Mouse (Mus musculus) stomach, embryonic 16.5 days (tissue): ENCODE results near the gene Ncoa3. TPM values are rescaled to one million over a fixed set of nuclear protein-coding genes. Genes with fewer than 3 reads are reported as not detected.
"Not testable (repeated sequence)": the region's sequence is repeated elsewhere in the genome, so short reads cannot be mapped to it uniquely, and the experiment has no call there.

ENCODE experiments used
- ATAC-seq: fragments of 200-750 bp; cut with Nextera tagmentation; 2 replicates; pipeline ENCODE4 v1.8.0; 2017; ENCODE audit warnings: moderate number of reproducible peaks, moderate TSS enrichment; ENCODE audit not compliant: insufficient read depth, low FRiP score
- H3K27ac ChIP-seq: fragments of 300-500 bp; sonication (generic); 2 replicates; pipeline ENCODE4 v1.5.1; 2014; ENCODE audit warnings: low read length
- H3K27me3 ChIP-seq: fragments of 300-500 bp; sonication (generic); 2 replicates; pipeline ENCODE4 v1.6.1; 2014; ENCODE audit warnings: low read length, control low read depth, mixed read lengths; ENCODE audit not compliant: control insufficient read depth, insufficient read depth
- H3K36me3 ChIP-seq: fragments of 300-500 bp; sonication (generic); 2 replicates; pipeline ENCODE4 v1.6.1; 2014; ENCODE audit warnings: low read length; ENCODE audit not compliant: control insufficient read depth, insufficient read depth
- H3K4me1 ChIP-seq: fragments of 300-500 bp; sonication (generic); 2 replicates; pipeline ENCODE4 v1.6.1; 2014; ENCODE audit warnings: low read length, control low read depth, mixed read lengths; ENCODE audit not compliant: control insufficient read depth, insufficient read depth
- H3K4me2 ChIP-seq: fragments of 300-500 bp; sonication (generic); 2 replicates; pipeline ENCODE4 v1.6.1; 2014; ENCODE audit warnings: low read depth, low read length, mixed read lengths
- H3K4me3 ChIP-seq: fragments of 300-500 bp; sonication (generic); replicated peaks from 2 replicates; pipeline ENCODE4 v1.5.1; 2014; ENCODE audit warnings: mild to moderate bottlenecking, low read length
- H3K9ac ChIP-seq: fragments of 300-500 bp; sonication (generic); 2 replicates; pipeline ENCODE4 v1.6.1; 2014; ENCODE audit warnings: low read length
- H3K9me3 ChIP-seq: fragments of 300-500 bp; sonication (generic); replicated peaks from 2 replicates; pipeline ENCODE4 v1.6.1; 2016; ENCODE audit warnings: low read length, control low read depth; ENCODE audit not compliant: control insufficient read depth
- whole genome bisulfite sequencing: fragments of 180-500 bp; shearing (Covaris S2); extraction: QIAGEN DNeasy Blood & Tissue Kit; methylation state at CpG from one replicate; pipeline ENCODE4 v1.1.7; 2014; 5-methylcytosine and 5-hydroxymethylcytosine counted together
- polyA plus RNA-seq: library from polyadenylated mRNA; unstranded; fragments of >200 nt; fragmentation: Nextera tagmentation; extraction: Ambion mirVana; gene quantifications from 2 replicates; pipeline ENCODE4 v1.2.1, GENCODE M21; 2015

Gene Ncoa3
- polyA plus RNA-seq, 1 experiment from 2014 or later: 15.7 TPM

- Histone ChIP-seq H3K4me1 (peaks cover 12% of the 10 kb centered on the region), H3K27me3 (no peaks in the 10 kb centered on the region), H3K4me2 (no peak overlapping the region), H3K4me3 (no peak overlapping the region), H3K36me3 (no peaks in the 10 kb centered on the region), H3K27ac (no peak overlapping the region), H3K9me3 (no peaks in the 10 kb centered on the region), H3K9ac (no peak overlapping the region)
- no peak for ATAC-seq
- WGBS: 80% methylated on average over 14 of the region's 14 CpGs
Observed at GRCm38 (mm10) chr2:166079231-166079630, 86.8 kb downstream of the Ncoa3 start.

- Histone ChIP-seq H3K27ac (peak overlapping the region; percentile 72), H3K9ac (peak overlapping the region; percentile 49), H3K4me2 (peak overlapping the region; percentile 47), H3K27me3 (no peaks in the 10 kb centered on the region), H3K4me1 (peaks cover 12% of the 10 kb centered on the region), H3K9me3 (no peaks in the 10 kb centered on the region), H3K4me3 (no peak overlapping the region; the same call in 1 of the 2 replicates), H3K36me3 (0 out of 2 replicates have a peak, but pooled peaks cover under 1% of the 10 kb centered on the region)
- WGBS: 44% methylated on average over 17 of the region's 17 CpGs
- ATAC-seq: peak; percentile 78
Observed at GRCm38 (mm10) chr2:166079961-166080885, 87.8 kb downstream of the Ncoa3 start.

GRCm38 (mm10) chr2:166080967-166081750 lies 88.7 kb downstream of the Ncoa3 start:
- peak overlapping the region; percentile 47 for H3K4me2 ChIP-seq
- H3K9ac ChIP-seq: peak overlapping the region; percentile 49
- peak overlapping the region; percentile 72 for H3K27ac ChIP-seq
- WGBS: 76% methylated on average over 21 of the region's 21 CpGs
- no peaks in the 10 kb centered on the region for H3K27me3 ChIP-seq
- H3K36me3 ChIP-seq: peaks cover 9% of the 10 kb centered on the region; the same call in 1 of the 2 replicates
- H3K4me1 ChIP-seq: peaks cover 12% of the 10 kb centered on the region
- H3K9me3 ChIP-seq: no peaks in the 10 kb centered on the region
- no peak overlapping the region; the same call in 1 of the 2 replicates for H3K4me3 ChIP-seq
- ATAC-seq: peak; percentile 17; the same call in 1 of the 2 replicates

GRCm38 (mm10) chr2:166082193-166082592 lies 89.8 kb downstream of the Ncoa3 start:
- H3K9ac ChIP-seq: no peak overlapping the region
- 64% methylated on average over 5 of the region's 5 CpGs for WGBS
- no peak for ATAC-seq
- H3K4me3 ChIP-seq: no peak overlapping the region
- H3K4me2 ChIP-seq: no peak overlapping the region
- H3K4me1 ChIP-seq: peaks cover 12% of the 10 kb centered on the region
- H3K27ac ChIP-seq: no peak overlapping the region
- no peaks in the 10 kb centered on the region for H3K27me3 ChIP-seq
- peaks cover 10% of the 10 kb centered on the region; the same call in 1 of the 2 replicates for H3K36me3 ChIP-seq
- no peaks in the 10 kb centered on the region for H3K9me3 ChIP-seq

- H3K27ac ChIP-seq: no peak overlapping the region
Observed at GRCm38 (mm10) chr2:166082661-166083060, 90.2 kb downstream of the Ncoa3 start.

GRCm38 (mm10) chr2:166083542-166084031 lies 91.2 kb downstream of the Ncoa3 start:
- H3K4me1 ChIP-seq: peaks cover 12% of the 10 kb centered on the region
- no peaks in the 10 kb centered on the region for H3K27me3 ChIP-seq
- H3K36me3 ChIP-seq: peaks cover 10% of the 10 kb centered on the region; the same call in 1 of the 2 replicates
- no peak overlapping the region for H3K9ac ChIP-seq
- H3K4me2 ChIP-seq: no peak overlapping the region
- no peak for ATAC-seq
- H3K4me3 ChIP-seq: no peak overlapping the region
- H3K9me3 ChIP-seq: no peaks in the 10 kb centered on the region
- WGBS: 53% methylated on average over 9 of the region's 9 CpGs
- H3K27ac ChIP-seq: no peak overlapping the region

More at GRCm38 (mm10) chr2:166082661-166083060, 90.2 kb downstream of the Ncoa3 start:
- no peaks in the 10 kb centered on the region for H3K27me3 ChIP-seq
- peaks cover 12% of the 10 kb centered on the region for H3K4me1 ChIP-seq
- no peak for ATAC-seq
- no peak overlapping the region for H3K4me3 ChIP-seq
- H3K9ac ChIP-seq: no peak overlapping the region
- H3K9me3 ChIP-seq: no peaks in the 10 kb centered on the region
- peaks cover 10% of the 10 kb centered on the region; the same call in 1 of the 2 replicates for H3K36me3 ChIP-seq
- 82% methylated on average over 10 of the region's 10 CpGs for WGBS
- no peak overlapping the region for H3K4me2 ChIP-seq

- Histone ChIP-seq H3K4me3 (no peak overlapping the region), H3K9ac (no peak overlapping the region), H3K36me3 (peaks cover 10% of the 10 kb centered on the region; the same call in 1 of the 2 replicates), H3K27ac (no peak overlapping the region), H3K9me3 (no peaks in the 10 kb centered on the region), H3K4me2 (no peak overlapping the region), H3K4me1 (peaks cover 12% of the 10 kb centered on the region), H3K27me3 (no peaks in the 10 kb centered on the region)
- WGBS: 88% methylated on average over 7 of the region's 7 CpGs
- ATAC-seq: no peak
Observed at GRCm38 (mm10) chr2:166084111-166084510, 91.7 kb downstream of the Ncoa3 start.

GRCm38 (mm10) chr2:166084964-166085363 lies 92.5 kb downstream of the Ncoa3 start:
- not testable (repeated sequence) for ATAC-seq, H3K36me3 ChIP-seq
- WGBS: 33% methylated on average over 6 of the region's 6 CpGs

More at GRCm38 (mm10) chr2:166084964-166085363, 92.5 kb downstream of the Ncoa3 start:
- not testable (repeated sequence) for H3K9ac ChIP-seq, H3K27ac ChIP-seq, H3K4me3 ChIP-seq, H3K9me3 ChIP-seq, H3K4me2 ChIP-seq, H3K27me3 ChIP-seq
- H3K4me1 ChIP-seq: peaks cover 13% of the 10 kb centered on the region
